Mouse (Mus musculus): Measurements from ENCODE around the gene C3ar1. TPM values are rescaled to one million over a fixed set of nuclear protein-coding genes. Genes with fewer than 3 reads are reported as not detected.
A peak's percentile ranks its signal among the peaks of the same experiment; 100 is the strongest.

C3ar1 gene
- total RNA-seq, 2 experiments from 2014 or later: 2.9 to 3.3 TPM

DNA sequence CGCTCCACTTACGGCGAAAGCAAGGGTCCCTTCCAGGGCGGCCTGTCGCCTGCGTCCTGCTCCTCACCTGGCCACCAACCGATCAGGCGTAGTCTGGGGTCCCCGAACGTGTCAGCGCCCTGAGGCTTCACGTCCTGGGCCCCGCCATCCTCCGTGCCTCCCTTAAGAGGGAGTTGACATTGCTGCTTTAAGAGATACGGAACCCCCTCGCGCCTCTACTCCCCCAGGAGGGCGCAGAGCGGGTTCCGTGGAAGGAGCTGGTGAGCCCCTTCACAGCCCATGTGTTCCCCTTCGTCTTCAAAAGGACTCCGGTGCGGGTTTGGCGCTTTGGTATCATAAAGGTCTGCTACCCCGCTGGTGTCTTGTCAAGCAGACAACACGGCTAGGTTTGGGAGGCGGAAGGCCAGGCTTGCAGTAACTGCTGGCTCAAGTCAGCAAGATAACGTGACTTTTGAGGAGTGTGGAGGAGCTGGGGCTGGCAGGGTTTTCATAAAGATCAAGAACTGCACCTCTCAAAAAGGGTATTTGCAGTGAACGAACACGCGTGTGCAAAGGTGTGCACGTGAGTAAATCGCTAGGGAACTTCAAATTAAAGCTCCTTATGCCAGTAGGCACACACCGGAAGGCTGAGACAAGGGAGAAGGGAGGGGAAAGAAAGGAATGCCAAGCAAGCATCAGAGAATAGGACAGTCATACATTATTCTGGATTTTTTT, 54.0 kb downstream of the C3ar1 start:
- intact Hi-C loops (cut with DNase I): loop anchor here (5.0 kb wide), 1 partner anchor 35 kb away; no protein-coding TSS in a partner anchor
- DNase-seq (ENCODE audit: low spot score): no peak

DNA sequence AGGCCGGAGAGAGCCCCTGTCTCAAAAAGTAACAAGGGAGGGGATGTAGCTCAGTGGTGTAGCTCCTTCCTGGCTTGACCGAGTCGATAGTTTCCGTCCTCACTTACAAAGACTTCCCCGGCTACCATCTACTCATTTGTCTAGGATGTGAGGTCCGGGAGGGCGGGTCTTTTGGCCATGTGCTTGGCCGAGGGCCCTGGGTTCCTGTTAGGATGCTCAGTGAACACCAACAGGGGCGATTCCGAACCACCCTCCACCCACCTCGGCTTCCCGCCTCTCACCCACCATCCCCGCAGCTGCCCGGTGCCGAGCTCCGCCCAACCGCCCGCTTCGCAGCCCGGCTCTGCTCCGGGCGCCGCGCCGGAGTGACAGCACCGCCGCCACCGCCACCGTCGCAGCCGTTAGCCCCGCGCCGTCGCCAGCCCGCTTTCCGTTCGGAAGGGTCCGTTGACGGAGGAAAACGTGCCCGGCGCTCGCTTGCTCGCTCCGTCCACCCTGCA, 54.6 kb downstream of the C3ar1 start, which contains the start of gene Slc2a3:
Slc2a3 (minus strand) TSS at position 340 of the 500 bp plus-strand sequence.
- intact Hi-C loops (cut with DNase I): loop anchor here (5.0 kb wide), 1 partner anchor 36 kb away; no protein-coding TSS in a partner anchor
- peak; percentile 51 for DNase-seq (ENCODE audit: low spot score)

- no peak for DNase-seq (ENCODE audit: low spot score)
- intact Hi-C loops (cut with DNase I): loop anchor here (5.0 kb wide), 1 partner anchor 37 kb away; no protein-coding TSS in a partner anchor
Measured at GRCm38 (mm10) chr6:122800640-122801300, 55.2 kb downstream of the C3ar1 start.

Small RNAs within 50 kb of the gene (microRNA-seq; reads per million reads assigned to microRNA genes)
- not detected for gene Mir7231

Other genes starting within 250 kb of the C3ar1 start
- gene Gdf3, start 246.1 kb downstream of the C3ar1 start, total RNA-seq (2021): not detected
- gene Dppa3, start 229.8 kb downstream of the C3ar1 start, total RNA-seq (2021): not detected
- not detected for gene Nanog, start 148.7 kb downstream of the C3ar1 start, total RNA-seq (2021)
- 1 to 10 TPM; 1.8 to 2.2 TPM for gene Slc2a3, start 54.5 kb downstream of the C3ar1 start, total RNA-seq (2021)
- 10 to 100 TPM; 31.8 to 37.0 TPM for gene Foxj2, start 36.2 kb downstream of the C3ar1 start, total RNA-seq (2021)
- 10 to 100 TPM; 22.1 to 24.9 TPM for gene Necap1, start 18.3 kb upstream of the C3ar1 start, total RNA-seq (2021)
- gene Clec4a1, start 65.7 kb upstream of the C3ar1 start, total RNA-seq (2021): 1 to 10 TPM; 3.6 to 4.7 TPM
- 1 to 10 TPM; 2.9 to 3.6 TPM for gene Clec4a3, start 96.4 kb upstream of the C3ar1 start, total RNA-seq (2021)
- gene Clec4a4, start 134.2 kb upstream of the C3ar1 start, total RNA-seq (2021): not detected
- gene Clec4b1, start 193.8 kb upstream of the C3ar1 start, total RNA-seq (2021): not detected